Mouse (Mus musculus) brain, embryonic 18.5 days (tissue): ENCODE data around the gene Usf3.

Experiments used
- DNase-seq: peaks from one replicate; pipeline ENCODE4 v3.0.0-alpha.2; 2012; ENCODE audit warnings: low read depth, low spot score

Usf3 gene

GRCm38 (mm10) chr16:44172297-44173154, 520 bp upstream of the Usf3 start:
- DNase-seq, result peak; percentile 98

GRCm38 (mm10) chr16:44173966-44174530, 1.0 kb downstream of the Usf3 start:
- DNase-seq, result no peak

DNA sequence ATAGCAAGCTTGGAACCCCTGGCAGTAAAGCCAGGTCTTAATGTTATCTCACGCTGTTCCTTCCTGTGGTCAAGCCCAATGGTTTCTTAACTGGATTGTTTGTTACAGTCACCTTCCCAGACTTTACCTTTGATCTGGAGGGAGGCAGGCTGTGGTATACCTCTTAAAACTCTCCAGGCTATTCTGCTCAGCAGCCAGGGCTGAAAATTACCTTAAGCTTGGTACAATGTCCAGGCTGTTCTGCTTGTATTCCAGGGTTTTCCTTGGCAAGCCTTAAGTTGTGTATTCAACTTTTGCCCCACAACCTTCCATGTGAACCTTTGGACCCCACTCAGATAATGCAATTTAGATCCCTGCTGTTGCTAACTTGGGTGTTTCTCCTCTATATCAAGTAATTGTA, 2.0 kb downstream of the Usf3 start:
- DNase-seq, result no peak

DNA sequence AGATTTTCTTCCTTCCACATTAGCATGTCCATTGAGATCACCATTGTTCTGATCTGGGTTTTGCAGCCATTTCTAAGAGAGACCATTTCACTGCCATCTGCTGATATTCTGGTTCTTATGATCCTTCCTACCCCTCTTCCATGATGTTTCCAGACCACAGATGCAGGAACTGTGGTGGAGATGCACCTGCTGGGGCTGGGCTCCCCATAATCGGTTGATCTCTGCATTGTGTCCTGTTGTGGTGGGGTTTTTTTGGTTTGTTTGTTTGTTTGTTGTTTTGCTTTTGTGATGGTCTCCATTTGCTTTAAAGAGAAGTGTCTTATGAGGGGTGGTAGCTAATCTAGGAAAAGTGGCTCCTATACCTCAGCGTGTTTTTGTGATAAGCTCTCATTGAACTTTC, 3.5 kb downstream of the Usf3 start:
- no peak for DNase-seq

DNA sequence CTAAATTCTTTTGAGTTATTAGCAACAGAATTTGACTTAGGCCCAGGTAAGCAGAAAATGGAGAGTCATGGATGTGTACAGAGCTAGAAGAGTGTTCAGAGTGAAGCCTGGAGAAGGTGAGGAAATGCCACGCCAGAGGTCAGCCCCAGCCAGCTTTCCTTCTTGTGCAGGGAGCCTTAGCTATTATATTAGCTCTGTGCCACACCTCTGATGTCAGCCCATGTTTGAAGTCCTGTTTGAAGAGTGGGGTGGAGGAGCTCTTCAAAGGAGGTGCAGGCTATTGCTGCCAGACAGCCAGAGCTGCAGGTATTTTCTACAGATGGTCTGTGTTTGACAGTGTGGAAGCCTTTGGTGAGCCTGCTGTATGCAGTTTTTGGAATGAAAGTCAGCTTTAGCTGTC, 5.5 kb downstream of the Usf3 start:
- no peak for DNase-seq

DNA sequence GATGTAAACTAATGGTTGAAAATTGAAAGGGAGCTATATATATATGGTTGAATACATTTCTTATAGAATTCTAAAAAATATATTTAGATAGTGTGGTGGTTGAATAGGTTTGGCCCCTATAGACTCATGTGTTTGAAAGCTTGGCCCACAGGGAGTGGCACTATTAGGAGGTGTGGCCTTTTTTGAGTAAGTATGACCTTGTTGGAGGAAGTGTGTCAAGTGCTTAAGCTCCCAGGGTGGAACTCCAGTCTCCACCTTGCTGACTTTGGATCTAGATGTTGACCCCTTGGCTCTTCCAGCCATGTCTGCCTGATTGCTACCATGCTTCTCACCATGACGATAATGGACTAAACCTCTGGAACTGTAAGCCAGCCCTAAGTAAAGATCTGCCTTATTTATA, 9.6 kb downstream of the Usf3 start:
- DNase-seq, result no peak

GRCm38 (mm10) chr16:44184769-44185168, 11.7 kb downstream of the Usf3 start:
- no peak for DNase-seq

GRCm38 (mm10) chr16:44187172-44187571, 14.1 kb downstream of the Usf3 start:
- DNase-seq, result no peak

DNA sequence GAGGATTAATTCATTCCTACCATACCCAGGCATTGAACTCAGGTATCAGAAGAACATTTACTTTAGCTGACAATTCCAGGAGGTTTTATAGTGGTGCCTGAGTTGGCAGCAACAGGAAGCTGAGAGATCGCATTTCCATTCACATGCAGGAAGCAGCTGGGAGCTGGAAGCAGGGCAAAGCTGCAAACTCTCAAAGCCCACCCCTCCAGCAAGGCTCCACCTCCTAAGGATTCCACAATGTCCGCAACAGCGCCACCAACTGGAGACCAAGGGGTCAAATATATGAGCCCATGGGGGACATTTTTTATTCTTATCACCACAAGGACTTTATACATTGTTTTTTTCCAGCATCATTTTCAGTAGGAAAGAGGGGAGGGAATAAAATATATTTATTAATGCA, 15.7 kb downstream of the Usf3 start:
- no peak for DNase-seq

DNA sequence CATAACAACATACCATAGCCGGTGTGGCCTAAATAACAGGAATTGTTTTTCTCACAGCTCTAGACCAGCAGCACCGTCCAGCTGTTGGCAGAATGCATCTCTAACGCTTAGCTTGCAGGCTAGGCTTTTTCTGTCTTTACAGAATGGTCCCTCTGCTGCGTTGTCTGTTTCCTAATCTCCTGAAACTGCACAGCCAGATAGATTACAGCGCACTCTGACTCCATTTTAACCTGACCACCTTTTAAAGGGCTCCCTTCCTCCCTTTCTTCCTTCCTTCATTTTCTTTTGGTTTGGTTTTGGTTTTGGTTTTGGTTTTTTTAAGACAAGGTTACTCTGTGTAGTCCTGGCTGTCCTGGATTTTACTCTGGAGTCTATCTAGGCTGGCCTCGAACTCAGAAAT, 17.0 kb downstream of the Usf3 start:
- DNase-seq, result no peak

GRCm38 (mm10) chr16:44190968-44191367, 17.9 kb downstream of the Usf3 start:
- DNase-seq, result no peak

- no peak for DNase-seq
These were observed 26.1 kb downstream of the Usf3 start for GRCm38 (mm10) chr16:44199066-44199703.

DNA sequence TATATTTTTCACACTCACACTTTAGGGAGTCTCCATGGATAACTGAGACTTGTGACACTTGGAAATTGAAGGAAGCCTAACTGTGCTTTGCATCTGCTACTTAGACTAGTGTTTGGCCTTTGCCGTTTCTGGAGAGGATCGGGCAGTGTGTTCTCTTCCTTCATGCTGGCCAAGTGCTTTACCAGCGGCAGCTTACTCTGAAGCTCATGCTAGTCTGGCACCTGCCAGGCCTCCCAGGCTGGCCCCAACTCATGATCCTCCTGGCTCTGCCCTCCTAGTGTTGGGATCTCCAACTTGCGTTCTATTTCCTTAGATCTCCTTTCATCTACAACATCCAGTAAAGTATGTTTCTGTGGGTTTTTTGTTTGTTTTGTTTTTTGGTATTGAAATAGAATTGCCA, 27.1 kb downstream of the Usf3 start:
- no peak for DNase-seq

DNA sequence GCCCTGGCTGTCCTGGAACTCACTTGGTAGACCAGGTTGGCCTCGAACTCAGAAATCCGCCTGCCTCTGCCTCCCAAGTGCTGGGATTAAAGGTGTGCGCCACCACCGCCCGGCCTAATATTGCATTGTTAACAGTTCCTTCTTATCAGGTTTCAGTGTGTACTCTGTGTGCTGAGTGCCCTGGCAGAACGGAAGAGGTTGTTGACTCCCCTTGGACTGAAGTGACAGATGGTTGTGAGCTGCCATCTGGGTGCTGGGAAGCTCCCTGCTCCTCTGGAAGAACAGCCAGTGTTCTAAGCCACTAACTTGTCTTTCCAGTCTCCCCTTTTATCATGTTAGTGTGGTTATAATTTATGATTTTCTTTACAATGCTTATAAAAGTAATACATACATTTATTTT, 31.3 kb downstream of the Usf3 start:
- DNase-seq, result no peak

GRCm38 (mm10) chr16:44205973-44206372, 32.9 kb downstream of the Usf3 start:
- no peak for DNase-seq

- no peak for DNase-seq
These were observed 37.4 kb downstream of the Usf3 start for GRCm38 (mm10) chr16:44210156-44211053.

DNA sequence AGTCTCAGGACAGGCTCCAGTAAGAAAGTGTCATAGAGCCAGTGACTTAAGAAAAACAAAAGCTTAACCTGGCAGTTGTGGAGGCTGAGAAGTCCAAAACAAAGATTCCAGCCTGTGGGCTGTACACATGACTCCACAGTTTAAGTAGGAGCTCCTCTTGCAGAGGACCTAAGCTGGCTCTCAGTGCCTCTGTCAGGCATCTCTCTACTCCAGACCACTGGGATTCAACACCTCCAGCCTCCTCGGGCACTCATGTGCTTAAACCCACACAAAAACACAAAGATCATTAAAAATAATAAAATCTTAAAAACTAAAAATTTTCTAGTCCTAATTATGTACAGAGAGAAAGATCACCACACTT, 38.0 kb downstream of the Usf3 start:
- DNase-seq, result no peak

DNA sequence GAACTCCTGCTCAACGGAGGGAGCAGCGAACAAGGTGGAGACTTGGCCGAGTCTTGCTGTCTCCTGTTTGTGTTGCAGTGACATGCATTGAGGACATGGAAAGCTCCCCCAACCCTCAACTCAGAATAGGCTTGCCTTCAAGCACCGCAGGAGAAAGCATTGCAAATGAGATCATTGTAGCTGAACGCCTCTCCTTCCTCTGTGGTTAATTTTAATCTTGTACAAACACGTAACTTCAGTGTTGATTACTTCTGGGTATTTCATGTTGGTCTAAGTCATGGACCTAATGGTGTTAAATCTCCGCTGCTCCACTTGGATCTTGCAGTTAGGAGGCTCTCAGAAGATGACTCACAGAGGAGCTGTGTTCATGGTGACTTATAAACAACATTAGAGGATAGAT, 39.7 kb downstream of the Usf3 start:
- no peak for DNase-seq

DNA sequence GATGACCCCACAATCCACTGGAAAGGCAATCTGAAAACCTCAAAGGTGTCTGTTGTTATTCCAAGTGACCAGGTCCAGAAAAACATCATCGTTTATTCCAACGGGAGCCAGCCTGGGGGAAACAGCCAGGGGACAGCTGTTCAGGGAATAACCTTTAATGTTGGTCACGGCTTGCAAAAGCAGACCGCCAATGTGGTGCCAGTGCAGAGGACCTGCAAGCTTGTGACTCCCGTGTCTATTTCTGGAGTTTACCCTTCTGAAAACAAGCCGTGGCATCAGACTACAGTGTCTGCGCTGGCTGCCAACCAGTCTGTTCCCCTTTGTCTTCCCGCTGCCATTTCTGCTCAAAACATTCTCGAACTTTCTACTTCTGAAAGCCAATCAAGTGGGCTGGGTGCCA, 42.5 kb downstream of the Usf3 start:
- no peak for DNase-seq

- DNase-seq, result no peak
These were observed 43.4 kb downstream of the Usf3 start for GRCm38 (mm10) chr16:44216417-44216816.

GRCm38 (mm10) chr16:44221463-44221862, 48.4 kb downstream of the Usf3 start:
- no peak for DNase-seq

- no peak for DNase-seq
These were observed 53.8 kb downstream of the Usf3 start for GRCm38 (mm10) chr16:44226706-44227291.
